Mouse (Mus musculus): ENCODE data around the gene Ap2a1. TPM values are rescaled to one million over a fixed set of nuclear protein-coding genes. Genes with fewer than 3 reads are reported as not detected.

Ap2a1 gene
- total RNA-seq (2022): 100 to 1,000 TPM; 274 to 323 (median 303) TPM

- DNase-seq (ENCODE audit: low spot score in 2 of 2): peak; percentile 100
Observed at GRCm38 (mm10) chr7:44929204-44930151, at the start of gene Ap2a1. TSS of gene Ap2a1 (minus strand) at chr7:44929496.

- no peak for DNase-seq (ENCODE audit: low spot score in 2 of 2)
Observed at GRCm38 (mm10) chr7:44978300-44978699, 49.0 kb upstream of the Ap2a1 start.

GRCm38 (mm10) chr7:44975117-44975419, 45.8 kb upstream of the Ap2a1 start:
- DNase-seq (ENCODE audit: low spot score in 2 of 2): no peak

DNA sequence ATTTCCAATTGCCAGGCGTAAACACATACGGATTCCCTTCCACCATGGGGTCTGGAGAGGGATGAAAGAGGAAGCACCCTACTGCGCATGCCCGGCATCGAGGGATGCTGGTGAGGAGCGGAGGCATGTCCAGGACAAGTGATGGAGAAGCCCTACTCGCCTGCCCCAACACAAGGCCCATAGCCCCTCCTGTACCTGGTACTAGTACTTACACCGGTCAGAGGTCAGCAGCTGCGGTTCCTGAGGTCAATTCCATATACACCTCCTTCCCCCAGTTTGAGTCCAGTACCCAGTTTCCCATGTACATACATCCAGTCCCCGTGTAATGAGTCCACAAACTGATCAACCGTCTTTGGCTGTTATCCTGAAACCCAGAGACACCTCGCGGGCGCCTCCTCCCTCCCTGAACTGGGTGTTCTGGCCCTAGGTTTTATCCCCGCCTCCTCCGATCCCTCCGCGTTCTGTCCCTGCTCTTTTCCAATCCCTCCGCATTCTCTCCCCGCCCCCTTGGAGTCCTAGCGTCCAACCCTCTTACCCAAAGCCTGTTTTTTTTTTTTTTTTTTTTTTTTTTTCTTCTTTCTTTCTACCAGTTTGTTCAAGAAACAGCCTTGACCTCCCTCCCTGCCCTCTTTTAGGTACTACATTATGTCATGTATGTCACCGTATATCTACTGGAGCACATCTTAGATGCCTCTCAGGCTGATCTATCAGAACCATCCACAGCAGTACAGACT, 45.3 kb upstream of the Ap2a1 start, which contains the start of gene Cpt1c:
TSS of gene Cpt1c (minus strand) at position 469 of the 734 bp plus-strand sequence.
- peak; percentile 85 to 90 for DNase-seq (ENCODE audit: low spot score in 2 of 2)

- DNase-seq (ENCODE audit: low spot score in 2 of 2): no peak
Observed at GRCm38 (mm10) chr7:44973415-44974130, 44.3 kb upstream of the Ap2a1 start.

- no peak for DNase-seq (ENCODE audit: low spot score in 2 of 2)
Observed at GRCm38 (mm10) chr7:44971142-44971541, 41.8 kb upstream of the Ap2a1 start.

GRCm38 (mm10) chr7:44970231-44970691, 41.0 kb upstream of the Ap2a1 start:
- DNase-seq (ENCODE audit: low spot score in 2 of 2): peak; percentile 82 to 85

DNA sequence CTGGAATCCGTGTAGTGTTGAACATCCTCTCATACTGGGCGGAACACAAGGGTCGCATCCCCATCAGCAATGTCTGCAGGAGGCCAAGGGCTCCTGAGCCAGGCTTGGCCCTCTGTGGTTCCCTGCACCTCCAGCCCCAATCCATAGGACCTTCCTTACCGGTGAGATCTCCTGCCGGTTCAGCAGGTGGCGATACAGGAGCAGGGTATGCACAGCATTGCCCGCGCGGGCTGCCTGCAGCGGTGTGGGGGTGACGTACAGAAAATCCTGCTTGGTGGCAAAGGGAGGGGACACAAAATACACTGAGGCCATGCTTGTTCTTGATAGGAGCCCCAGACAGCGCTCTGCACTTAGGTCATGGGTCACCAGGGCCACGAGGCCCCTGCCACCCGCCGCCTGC, 37.3 kb upstream of the Ap2a1 start:
- DNase-seq (ENCODE audit: low spot score in 2 of 2): no peak

GRCm38 (mm10) chr7:44965975-44966374, 36.7 kb upstream of the Ap2a1 start:
- DNase-seq (ENCODE audit: low spot score in 2 of 2): no peak

DNA sequence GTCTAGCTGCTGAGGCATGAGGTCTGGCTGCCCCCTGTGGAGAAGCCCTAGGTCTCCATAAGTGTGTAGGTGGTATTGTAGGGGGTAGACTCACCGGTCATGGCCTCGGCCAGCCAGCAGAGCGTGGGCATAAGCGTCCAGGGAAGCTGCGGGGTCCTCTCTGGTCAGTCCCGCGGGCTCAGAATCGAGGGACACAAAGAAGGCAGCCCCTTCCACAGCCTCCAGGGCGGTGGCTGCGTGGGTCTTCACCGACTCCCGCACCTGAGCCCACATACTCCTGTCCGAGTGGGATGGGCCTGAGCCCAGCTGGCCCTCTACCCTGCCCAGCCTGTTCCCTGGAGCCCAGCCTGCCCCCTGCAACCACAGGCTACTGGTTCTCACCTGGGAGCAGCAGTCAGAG, 35.7 kb upstream of the Ap2a1 start:
- DNase-seq (ENCODE audit: low spot score in 2 of 2): no peak

DNA sequence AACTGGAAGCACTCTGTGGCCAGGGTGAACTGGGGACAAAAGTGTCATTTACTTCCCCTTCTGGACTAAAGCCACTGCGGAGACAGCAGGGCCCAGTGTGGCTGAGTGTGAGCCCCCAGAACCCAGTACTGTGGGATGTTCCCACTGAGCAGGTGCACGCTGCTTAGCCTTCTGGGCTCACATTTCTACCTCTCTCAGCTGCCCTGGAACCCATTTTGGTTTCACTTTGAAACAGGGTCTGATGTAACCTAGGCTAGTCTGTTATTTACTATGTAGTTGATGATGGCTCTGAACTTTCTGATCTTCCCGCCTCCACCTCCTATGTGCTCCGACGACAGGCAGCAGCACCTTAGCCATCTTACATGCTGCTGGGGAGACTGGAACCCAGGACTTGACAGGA, 33.5 kb upstream of the Ap2a1 start:
- no peak for DNase-seq (ENCODE audit: low spot score in 2 of 2)

DNA sequence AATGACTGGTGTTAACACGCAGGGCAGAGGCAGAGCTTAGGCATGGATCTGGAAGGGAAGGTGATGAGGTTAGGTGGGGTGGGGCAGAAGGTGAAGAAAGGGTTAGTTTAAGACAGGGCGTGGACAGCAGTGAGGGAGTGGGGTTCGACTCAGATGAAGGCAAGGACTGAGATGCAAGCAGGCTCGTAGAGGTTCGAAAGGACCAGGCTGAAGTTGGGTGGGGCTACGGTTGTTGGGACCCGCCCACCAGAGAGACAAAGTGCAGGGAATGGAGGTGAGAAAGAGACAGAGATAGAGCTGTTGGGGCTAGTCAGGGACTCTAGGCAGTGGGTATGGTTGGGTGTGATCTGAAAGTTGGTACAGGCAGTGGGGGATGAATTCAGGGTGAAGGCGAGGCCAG, 33.0 kb upstream of the Ap2a1 start:
- DNase-seq (ENCODE audit: low spot score in 2 of 2): no peak

GRCm38 (mm10) chr7:44960512-44960910, 31.2 kb upstream of the Ap2a1 start:
- no peak for DNase-seq (ENCODE audit: low spot score in 2 of 2)

GRCm38 (mm10) chr7:44959874-44960511, 30.7 kb upstream of the Ap2a1 start:
- DNase-seq (ENCODE audit: low spot score in 2 of 2): no peak

- no peak for DNase-seq (ENCODE audit: low spot score in 2 of 2)
Observed at GRCm38 (mm10) chr7:44959281-44959680, 30.0 kb upstream of the Ap2a1 start.

DNA sequence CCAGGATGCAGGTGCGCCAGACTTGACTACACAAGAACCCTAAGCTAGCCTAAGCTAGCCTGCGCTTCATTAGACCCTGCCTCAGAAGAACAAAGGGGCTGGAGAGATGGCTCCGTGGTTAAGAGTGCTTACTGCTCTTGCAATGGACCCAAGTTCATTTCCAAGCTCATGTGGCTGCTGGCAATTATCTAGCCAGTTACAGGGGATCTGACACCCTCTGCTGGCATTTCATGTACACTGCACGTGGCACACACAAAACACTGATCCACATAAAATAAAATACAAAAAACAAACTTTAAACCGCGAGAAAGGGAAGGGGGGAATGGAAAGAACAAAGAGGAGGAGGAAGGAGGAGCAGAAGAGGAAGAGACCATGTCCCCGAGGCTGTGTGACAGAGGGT, 28.9 kb upstream of the Ap2a1 start:
- peak in 1 of 2 experiments; percentile 33 for DNase-seq (ENCODE audit: low spot score in 2 of 2)

DNA sequence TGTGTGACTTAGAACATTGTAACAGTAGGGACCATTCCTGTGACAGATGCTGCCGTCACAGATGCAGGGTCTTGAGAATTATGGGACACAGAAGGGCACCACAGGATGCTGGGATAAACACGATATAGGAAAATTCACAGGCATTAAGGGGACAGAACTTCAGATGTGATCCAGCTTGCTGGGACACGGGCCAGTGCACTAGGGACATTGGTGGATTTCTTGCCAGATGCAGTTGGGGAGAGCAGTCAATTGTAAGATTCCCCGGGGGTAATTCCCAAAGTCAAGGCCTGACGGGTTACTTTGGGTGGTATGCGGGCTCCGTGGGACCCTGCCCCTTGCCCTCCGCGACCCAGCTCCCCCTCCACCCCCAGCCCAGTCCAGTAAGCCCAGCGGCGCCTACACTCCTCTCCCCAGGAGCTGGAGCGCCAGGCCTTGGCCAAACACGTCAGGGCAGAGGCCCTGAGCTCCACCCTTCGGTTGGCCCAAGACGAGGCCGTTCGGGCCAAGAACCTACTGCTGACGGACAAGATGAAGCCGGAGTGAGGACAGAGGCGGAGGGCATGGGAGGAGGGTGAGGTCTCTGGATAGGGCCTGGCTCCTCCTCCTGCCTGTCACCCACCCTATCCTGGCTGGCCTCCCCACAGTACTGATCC, 28.0 kb upstream of the Ap2a1 start:
- DNase-seq (ENCODE audit: low spot score in 2 of 2): no peak

- DNase-seq (ENCODE audit: low spot score in 2 of 2): no peak
Observed at GRCm38 (mm10) chr7:44956266-44956665, 27.0 kb upstream of the Ap2a1 start.

GRCm38 (mm10) chr7:44955628-44956027, 26.3 kb upstream of the Ap2a1 start:
- DNase-seq (ENCODE audit: low spot score in 2 of 2): no peak

GRCm38 (mm10) chr7:44954091-44954885, 25.0 kb upstream of the Ap2a1 start:
- no peak for DNase-seq (ENCODE audit: low spot score in 2 of 2)
